Mouse (Mus musculus): ENCODE data around the gene Atox1. TPM values are rescaled to one million over a fixed set of nuclear protein-coding genes. Genes with fewer than 3 reads are reported as not detected.

Gene Atox1
- polyA plus RNA-seq, 1 experiment from 2014 or later = 224 TPM

DNA sequence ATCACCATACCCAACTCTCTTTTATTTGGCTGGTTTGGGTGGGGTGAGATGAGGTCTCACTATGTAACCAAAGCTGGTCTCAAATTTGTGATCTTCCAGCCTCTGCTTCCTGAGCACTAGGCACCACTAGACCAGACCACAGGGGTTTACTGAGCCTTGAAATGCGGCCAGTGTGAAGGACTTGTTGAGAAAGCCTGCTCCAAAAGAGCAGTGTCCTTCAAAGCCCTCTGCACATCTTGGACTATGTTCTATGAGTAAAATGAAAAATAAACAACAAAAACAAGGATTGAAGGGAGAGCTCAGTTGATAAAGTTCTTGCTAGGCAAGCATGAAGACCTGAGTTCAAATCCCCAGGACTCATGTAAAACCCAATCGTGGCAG, 47.6 kb downstream of the Atox1 start:
- no peaks in the 10 kb centered on the region for H3K27me3 ChIP-seq (ENCODE audit: control insufficient read depth, insufficient read depth, low read length)
- no peaks in the 10 kb centered on the region for H3K36me3 ChIP-seq (ENCODE audit: control insufficient read depth, insufficient read depth, low read length)
- no peak for ATAC-seq (ENCODE audit: low FRiP score)
- no peak overlapping the region for H3K4me2 ChIP-seq
- H3K27ac ChIP-seq (ENCODE audit: low read depth, low read length) = no peak overlapping the region
- whole genome bisulfite sequencing = 97% methylated on average over 2 of the region's 2 CpGs
- H3K4me3 ChIP-seq (ENCODE audit: low read depth, low read length) = no peak overlapping the region
- peaks cover 9% of the 10 kb centered on the region for H3K4me1 ChIP-seq (ENCODE audit: control insufficient read depth, insufficient read depth, low read length)
- H3K9ac ChIP-seq (ENCODE audit: low read length) = no peak overlapping the region
- H3K9me3 ChIP-seq (ENCODE audit: control insufficient read depth, low read length) = no peaks in the 10 kb centered on the region
- DNase-seq (ENCODE audit: low spot score, missing footprints) = peak; percentile 49

DNA sequence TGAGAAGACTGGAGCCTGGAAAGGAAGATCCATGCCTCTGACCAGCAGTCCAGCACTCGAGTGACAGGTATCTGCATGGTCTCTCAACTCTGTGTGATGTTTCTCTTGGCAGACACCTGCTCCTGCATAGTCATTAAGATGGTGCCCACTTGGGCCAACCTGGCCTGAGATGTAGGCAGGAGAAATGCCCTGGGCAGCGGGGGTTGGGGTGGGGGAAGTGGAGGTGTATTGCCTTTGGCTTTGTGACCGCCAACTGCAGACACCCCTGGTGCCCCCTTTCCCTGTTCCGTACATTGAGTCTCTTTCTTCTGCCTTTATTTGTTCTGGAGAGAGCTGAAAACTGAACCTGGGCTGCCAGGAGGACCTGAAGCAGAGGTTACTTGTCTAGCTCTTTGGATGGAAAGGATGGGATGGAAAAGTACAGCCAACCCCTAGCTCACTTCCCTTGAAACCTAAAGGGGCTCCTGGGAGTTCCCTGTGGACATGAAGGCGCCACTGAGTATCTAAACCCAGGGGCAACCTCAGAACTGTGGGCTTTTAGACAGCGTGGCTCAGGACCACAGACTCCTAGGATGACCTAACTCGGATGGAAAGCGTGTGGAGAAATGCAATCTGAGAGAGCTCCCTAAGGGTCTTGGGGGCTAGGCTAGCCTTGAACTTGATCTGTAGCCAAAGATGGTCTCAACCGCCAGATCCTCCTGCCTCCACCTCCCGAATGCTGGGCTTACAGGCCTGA, 48.2 kb downstream of the Atox1 start:
- H3K4me1 ChIP-seq (ENCODE audit: control insufficient read depth, insufficient read depth, low read length) = peaks cover 5% of the 10 kb centered on the region
- WGBS = 92% methylated on average over 10 of the region's 10 CpGs
- H3K4me2 ChIP-seq = no peak overlapping the region
- no peaks in the 10 kb centered on the region for H3K36me3 ChIP-seq (ENCODE audit: control insufficient read depth, insufficient read depth, low read length)
- ATAC-seq (ENCODE audit: low FRiP score) (no peak), DNase-seq (ENCODE audit: low spot score, missing footprints) (peak; percentile 64)
- H3K27me3 ChIP-seq (ENCODE audit: control insufficient read depth, insufficient read depth, low read length) = no peaks in the 10 kb centered on the region
- H3K9ac ChIP-seq (ENCODE audit: low read length) = no peak overlapping the region
- no peaks in the 10 kb centered on the region for H3K9me3 ChIP-seq (ENCODE audit: control insufficient read depth, low read length)
- H3K4me3 ChIP-seq (ENCODE audit: low read depth, low read length) = no peak overlapping the region
- H3K27ac ChIP-seq (ENCODE audit: low read depth, low read length) = no peak overlapping the region

GRCm38 (mm10) chr11:55412034-55412433, 49.0 kb downstream of the Atox1 start:
- H3K27ac ChIP-seq (ENCODE audit: low read depth, low read length) = no peak overlapping the region
- DNase-seq (ENCODE audit: low spot score, missing footprints) (peak; percentile 26), ATAC-seq (ENCODE audit: low FRiP score) (no peak)
- no peaks in the 10 kb centered on the region for H3K9me3 ChIP-seq (ENCODE audit: control insufficient read depth, low read length)
- no peak overlapping the region for H3K9ac ChIP-seq (ENCODE audit: low read length)
- no peaks in the 10 kb centered on the region for H3K27me3 ChIP-seq (ENCODE audit: control insufficient read depth, insufficient read depth, low read length)
- WGBS = 85% methylated on average over 7 of the region's 7 CpGs
- H3K4me2 ChIP-seq = no peak overlapping the region
- H3K4me1 ChIP-seq (ENCODE audit: control insufficient read depth, insufficient read depth, low read length) = no peaks in the 10 kb centered on the region
- no peaks in the 10 kb centered on the region; the same call in 1 of the 2 replicates for H3K36me3 ChIP-seq (ENCODE audit: control insufficient read depth, insufficient read depth, low read length)
- no peak overlapping the region for H3K4me3 ChIP-seq (ENCODE audit: low read depth, low read length)

- no peak for ATAC-seq (ENCODE audit: low FRiP score)
- H3K4me2 ChIP-seq = no peak overlapping the region
- DNase-seq (ENCODE audit: low spot score, missing footprints) = peak; percentile 57
- peaks cover 3% of the 10 kb centered on the region for H3K36me3 ChIP-seq (ENCODE audit: control insufficient read depth, insufficient read depth, low read length)
- H3K27me3 ChIP-seq (ENCODE audit: control insufficient read depth, insufficient read depth, low read length) = no peaks in the 10 kb centered on the region
- no peak overlapping the region for H3K9ac ChIP-seq (ENCODE audit: low read length)
- no peak overlapping the region for H3K4me3 ChIP-seq (ENCODE audit: low read depth, low read length)
- no peak overlapping the region for H3K27ac ChIP-seq (ENCODE audit: low read depth, low read length)
- H3K4me1 ChIP-seq (ENCODE audit: control insufficient read depth, insufficient read depth, low read length) = no peaks in the 10 kb centered on the region
- WGBS = 62% methylated on average over 3 of the region's 3 CpGs
- no peaks in the 10 kb centered on the region for H3K9me3 ChIP-seq (ENCODE audit: control insufficient read depth, low read length)
Observed at GRCm38 (mm10) chr11:55410502-55410901, 50.5 kb downstream of the Atox1 start.

DNA sequence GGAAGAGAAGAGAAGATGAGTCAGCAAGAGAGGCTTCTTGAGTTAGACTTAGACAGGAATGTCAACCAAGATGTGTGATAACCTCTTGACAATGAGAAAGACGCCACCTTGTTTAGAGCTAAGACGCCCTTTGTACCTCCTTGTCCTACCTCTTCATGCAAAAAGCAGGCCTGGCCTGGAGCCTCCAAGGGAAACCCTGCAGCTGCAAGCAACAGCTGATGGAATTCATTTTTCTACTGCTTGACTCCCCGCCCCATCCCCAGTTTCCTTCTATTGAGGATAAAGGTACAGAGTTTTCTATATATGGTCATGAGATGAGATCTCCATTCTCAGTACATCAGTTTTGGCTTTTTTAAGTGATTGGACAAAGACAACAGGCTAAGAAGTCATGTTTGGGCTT, 51.0 kb downstream of the Atox1 start:
- H3K27me3 ChIP-seq (ENCODE audit: control insufficient read depth, insufficient read depth, low read length) = no peaks in the 10 kb centered on the region
- peaks cover 3% of the 10 kb centered on the region for H3K36me3 ChIP-seq (ENCODE audit: control insufficient read depth, insufficient read depth, low read length)
- H3K4me1 ChIP-seq (ENCODE audit: control insufficient read depth, insufficient read depth, low read length) = no peaks in the 10 kb centered on the region
- peak; percentile 23 for DNase-seq (ENCODE audit: low spot score, missing footprints)
- no peak overlapping the region for H3K4me3 ChIP-seq (ENCODE audit: low read depth, low read length)
- no peak overlapping the region for H3K9ac ChIP-seq (ENCODE audit: low read length)
- WGBS = 93% methylated on average over 3 of the region's 3 CpGs
- no peaks in the 10 kb centered on the region for H3K9me3 ChIP-seq (ENCODE audit: control insufficient read depth, low read length)
- H3K4me2 ChIP-seq = no peak overlapping the region
- no peak overlapping the region for H3K27ac ChIP-seq (ENCODE audit: low read depth, low read length)
- no peak for ATAC-seq (ENCODE audit: low FRiP score)

- Histone ChIP-seq H3K36me3 (ENCODE audit: control insufficient read depth, insufficient read depth, low read length) (peaks cover 3% of the 10 kb centered on the region), H3K27me3 (ENCODE audit: control insufficient read depth, insufficient read depth, low read length) (no peaks in the 10 kb centered on the region), H3K27ac (ENCODE audit: low read depth, low read length) (no peak overlapping the region), H3K4me3 (ENCODE audit: low read depth, low read length) (no peak overlapping the region), H3K4me2 (no peak overlapping the region), H3K9ac (ENCODE audit: low read length) (no peak overlapping the region), H3K9me3 (ENCODE audit: control insufficient read depth, low read length) (no peaks in the 10 kb centered on the region), H3K4me1 (ENCODE audit: control insufficient read depth, insufficient read depth, low read length) (no peaks in the 10 kb centered on the region)
- ATAC-seq (ENCODE audit: low FRiP score) (no peak), DNase-seq (ENCODE audit: low spot score, missing footprints) (no peak)
- WGBS = 91% methylated on average over 4 of the region's 4 CpGs
Observed at GRCm38 (mm10) chr11:55407133-55407532, 53.9 kb downstream of the Atox1 start.

DNA sequence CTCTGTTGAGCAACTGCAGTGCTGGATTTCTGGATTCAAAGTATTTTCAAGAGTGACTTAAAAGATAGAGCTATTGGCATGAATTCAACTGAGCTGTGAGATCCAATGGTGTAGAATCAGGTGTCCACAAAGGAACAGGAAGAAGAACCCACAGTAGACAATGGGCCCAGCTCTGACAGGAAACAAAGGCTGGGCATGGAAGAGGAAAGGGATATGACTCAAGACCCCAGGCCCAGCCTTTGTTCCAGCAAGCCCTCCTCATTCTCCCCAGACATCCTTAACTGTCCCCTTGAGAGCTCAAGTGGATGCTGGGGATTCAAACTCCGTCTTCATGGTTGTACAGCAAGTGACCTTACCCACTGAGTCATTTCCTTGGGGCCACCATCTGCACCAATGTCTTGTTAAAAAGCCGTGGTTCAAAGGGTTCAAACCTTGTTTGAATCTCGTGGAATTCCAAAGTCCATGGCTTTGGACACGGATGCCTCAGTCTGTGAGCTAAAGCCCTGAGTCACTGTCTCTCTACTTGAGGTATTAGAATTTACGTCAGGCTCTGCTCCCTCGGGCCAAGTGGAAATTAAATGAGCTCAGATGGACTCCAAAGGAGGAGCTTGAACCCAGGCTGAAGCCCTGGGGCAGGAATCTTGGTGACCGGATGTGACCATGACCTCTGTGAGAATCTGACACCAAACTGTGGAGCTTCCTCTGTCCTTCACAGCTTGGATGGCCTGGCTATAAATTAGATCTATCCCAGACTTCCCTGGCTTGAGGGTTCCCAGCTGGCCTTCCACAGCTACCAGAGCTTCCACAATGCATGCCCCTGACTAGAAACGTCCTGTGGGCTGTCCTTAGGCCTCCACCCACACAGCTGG, 55.2 kb downstream of the Atox1 start:
- no peak for ATAC-seq (ENCODE audit: low FRiP score)
- no peaks in the 10 kb centered on the region for H3K27me3 ChIP-seq (ENCODE audit: control insufficient read depth, insufficient read depth, low read length)
- H3K36me3 ChIP-seq (ENCODE audit: control insufficient read depth, insufficient read depth, low read length) = peaks cover 3% of the 10 kb centered on the region
- H3K4me2 ChIP-seq = no peak overlapping the region
- H3K9ac ChIP-seq (ENCODE audit: low read length) = no peak overlapping the region
- no peaks in the 10 kb centered on the region for H3K4me1 ChIP-seq (ENCODE audit: control insufficient read depth, insufficient read depth, low read length)
- WGBS = 79% methylated on average over 8 of the region's 8 CpGs
- peak; percentile 79 for DNase-seq (ENCODE audit: low spot score, missing footprints)
- H3K4me3 ChIP-seq (ENCODE audit: low read depth, low read length) = no peak overlapping the region
- H3K27ac ChIP-seq (ENCODE audit: low read depth, low read length) = no peak overlapping the region
- no peaks in the 10 kb centered on the region for H3K9me3 ChIP-seq (ENCODE audit: control insufficient read depth, low read length)

- no peaks in the 10 kb centered on the region for H3K9me3 ChIP-seq (ENCODE audit: control insufficient read depth, low read length)
- no peaks in the 10 kb centered on the region for H3K27me3 ChIP-seq (ENCODE audit: control insufficient read depth, insufficient read depth, low read length)
- 90% methylated on average over 9 of the region's 9 CpGs for WGBS
- DNase-seq (ENCODE audit: low spot score, missing footprints) (peak; percentile 45), ATAC-seq (ENCODE audit: low FRiP score) (no peak)
- H3K4me2 ChIP-seq = no peak overlapping the region
- no peak overlapping the region for H3K9ac ChIP-seq (ENCODE audit: low read length)
- no peaks in the 10 kb centered on the region for H3K4me1 ChIP-seq (ENCODE audit: control insufficient read depth, insufficient read depth, low read length)
- peaks cover 3% of the 10 kb centered on the region for H3K36me3 ChIP-seq (ENCODE audit: control insufficient read depth, insufficient read depth, low read length)
- H3K27ac ChIP-seq (ENCODE audit: low read depth, low read length) = no peak overlapping the region
- H3K4me3 ChIP-seq (ENCODE audit: low read depth, low read length) = no peak overlapping the region
Observed at GRCm38 (mm10) chr11:55404659-55405457, 56.2 kb downstream of the Atox1 start.
